Mouse (Mus musculus): ENCODE results near the gene Fam43a.

DNA sequence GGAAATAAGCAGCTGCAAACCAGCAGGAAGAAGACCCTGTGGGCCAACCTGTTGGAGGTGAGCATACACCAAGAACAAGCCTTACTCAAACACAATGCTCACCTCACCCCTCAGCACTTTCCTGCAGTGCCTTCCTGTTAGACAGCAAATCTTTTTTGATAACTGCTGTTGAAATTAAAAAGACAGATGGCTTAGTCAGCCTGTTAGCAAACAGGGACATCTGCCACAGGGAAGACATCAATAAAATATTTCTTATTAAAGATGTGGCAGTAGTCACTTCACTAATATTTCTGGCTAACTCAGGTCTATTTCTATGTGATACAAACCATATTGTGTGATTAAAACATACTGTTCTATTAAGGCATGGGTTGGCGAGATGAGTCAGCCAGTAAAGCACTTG, 23.1 kb upstream of the Fam43a start:
- TF ChIP-seq POLR2A (IDR thresholded peaks at IDR 0.05; ENCODE audit: low read depth, low read length) (no peak), CTCF (IDR thresholded peaks at IDR 0.05; ENCODE audit: extremely low read depth, insufficient read length, insufficient replicate concordance, low read depth, low read length) (no peak)

Data from small intestine, adult 2 months (tissue).